Mouse (Mus musculus) heart, postnatal 0 days (tissue): ENCODE measurements around the gene Lrrc28. TPM values are rescaled to one million over a fixed set of nuclear protein-coding genes. Genes with fewer than 3 reads are reported as not detected.

Experiments
- ATAC-seq: fragments of 200-750 bp; cut with Nextera tagmentation; 2 replicates; pipeline ENCODE4 v1.8.0; 2017; ENCODE audit warnings: low read depth, moderate number of reproducible peaks, moderate library complexity; ENCODE audit not compliant: insufficient read depth
- DNase-seq: peaks from one replicate; pipeline ENCODE4 v3.0.0-alpha.2; 2016; ENCODE audit warnings: low spot score
- H3K27ac ChIP-seq: fragments of 300-500 bp; sonication (generic); 2 replicates; pipeline ENCODE4 v1.5.1; 2014; ENCODE audit warnings: low read depth, mild to moderate bottlenecking
- H3K27me3 ChIP-seq: fragments of 300-500 bp; sonication (generic); 2 replicates; pipeline ENCODE4 v1.6.1; 2014; ENCODE audit warnings: low read length, mixed read lengths; ENCODE audit not compliant: control insufficient read depth, insufficient read depth
- H3K36me3 ChIP-seq: fragments of 300-500 bp; sonication (generic); replicated peaks from 2 replicates; pipeline ENCODE4 v1.6.1; 2014; ENCODE audit warnings: low read length, mixed read lengths; ENCODE audit not compliant: control insufficient read depth, insufficient read depth
- H3K4me1 ChIP-seq: fragments of 300-500 bp; sonication (generic); 2 replicates; pipeline ENCODE4 v1.6.1; 2014; ENCODE audit warnings: antibody characterized with exemption; ENCODE audit not compliant: control insufficient read depth, insufficient read depth
- H3K4me2 ChIP-seq: fragments of 300-500 bp; sonication (generic); 2 replicates; pipeline ENCODE4 v1.6.1; 2014; ENCODE audit warnings: low read depth, mild to moderate bottlenecking, low read length, moderate library complexity
- H3K4me3 ChIP-seq: fragments of 300-500 bp; sonication (generic); 2 replicates; pipeline ENCODE4 v1.5.1; 2014; ENCODE audit warnings: low read depth, low read length
- H3K9ac ChIP-seq: fragments of 300-500 bp; sonication (generic); replicated peaks from 2 replicates; pipeline ENCODE4 v1.6.1; 2014; ENCODE audit warnings: low read depth, low read length, mixed read lengths
- H3K9me3 ChIP-seq: fragments of 300-500 bp; sonication (generic); replicated peaks from 2 replicates; pipeline ENCODE4 v1.6.1; 2016; ENCODE audit warnings: low read length; ENCODE audit not compliant: control insufficient read depth
- CTCF ChIP-seq: IDR thresholded peaks from 2 replicates; pipeline ENCODE4 v1.5.1; 2016; ENCODE audit warnings: antibody characterized with exemption, control low read depth, low read depth
- EP300 ChIP-seq: IDR thresholded peaks from 2 replicates; pipeline ENCODE4 v1.6.1; 2016; ENCODE audit warnings: antibody characterized with exemption, low read depth
- WGBS: fragments of 180-500 bp; shearing (Covaris S2); extraction: QIAGEN DNeasy Blood & Tissue Kit; methylation state at CpG from one replicate; pipeline ENCODE4 v1.1.7; 2014; 5-methylcytosine and 5-hydroxymethylcytosine counted together
- polyA plus RNA-seq: library from polyadenylated mRNA; unstranded; fragments of >200 nt; fragmentation: Nextera tagmentation; extraction: Ambion mirVana; gene quantifications from 2 replicates; pipeline ENCODE4 v1.2.1, GENCODE M21; 2015
- total RNA-seq: library from RNA; depleted of rRNA; stranded (reverse); fragments of >200 nt; gene quantifications from 2 replicates; pipeline ENCODE4 v1.2.3, GENCODE M21; 2014; ENCODE audit warnings: low replicate concordance

Lrrc28 gene
- total and polyA plus RNA-seq, 2 experiments from 2014 or later = 14.3 to 71.6 TPM

DNA sequence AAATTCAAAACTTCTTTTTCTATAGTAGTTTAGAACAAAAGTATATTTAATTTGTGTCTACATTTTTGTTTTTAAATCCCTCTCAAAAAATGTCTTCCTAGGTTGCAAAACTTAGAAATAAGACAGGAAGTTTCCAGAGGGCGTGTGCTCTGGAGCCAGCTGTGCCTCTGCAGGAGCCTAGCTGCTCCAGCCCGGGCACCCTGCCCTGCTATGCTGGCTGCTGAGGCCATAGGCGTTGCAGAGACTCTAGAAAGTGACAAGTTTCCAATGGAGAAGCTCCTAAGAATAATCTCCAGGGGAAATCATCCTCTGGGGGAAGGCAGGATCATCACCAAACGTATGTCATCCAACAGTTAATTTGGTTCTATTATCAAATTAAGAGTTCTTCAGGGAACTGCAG, 130.7 kb downstream of the Lrrc28 start:
- ATAC-seq (no peak), DNase-seq (no peak)
- Histone ChIP-seq H3K27ac (peak overlapping the region; percentile 72), H3K4me2 (no peak overlapping the region), H3K9ac (no peak overlapping the region), H3K4me3 (no peak overlapping the region), H3K27me3 (no peaks in the 10 kb centered on the region), H3K4me1 (peaks cover 13% of the 10 kb centered on the region), H3K9me3 (no peaks in the 10 kb centered on the region), H3K36me3 (0 out of 2 replicates have a peak, but pooled peaks cover 3% of the 10 kb centered on the region)
- 47% methylated on average over 4 of the region's 4 CpGs for WGBS
- no peak for TF ChIP-seq CTCF
- TF ChIP-seq EP300 = no peak

DNA sequence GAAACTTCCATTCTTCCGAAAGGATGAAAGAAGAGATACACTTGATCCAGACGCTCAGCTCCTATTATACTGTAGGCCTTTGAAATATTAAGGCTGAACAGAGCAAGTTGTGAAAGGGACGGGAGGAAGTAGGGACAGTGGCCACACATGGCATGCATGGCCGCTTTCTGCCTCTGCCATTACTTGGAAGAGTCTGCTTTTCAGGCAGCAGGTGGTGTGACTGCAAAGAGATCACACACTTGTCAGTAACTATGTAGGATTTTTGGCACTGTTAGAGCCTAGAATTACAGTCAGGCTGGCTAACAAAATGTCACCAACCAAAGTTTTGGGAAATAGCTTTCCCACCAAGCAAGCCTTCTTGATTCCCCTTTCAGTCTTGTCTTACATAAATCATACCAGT, 131.4 kb downstream of the Lrrc28 start:
- no peaks in the 10 kb centered on the region for H3K27me3 ChIP-seq
- no peak overlapping the region for H3K9ac ChIP-seq
- H3K36me3 ChIP-seq = 0 out of 2 replicates have a peak, but pooled peaks cover 3% of the 10 kb centered on the region
- 86% methylated on average over 4 of the region's 4 CpGs for WGBS
- no peak for TF ChIP-seq EP300
- no peak for TF ChIP-seq CTCF
- no peak overlapping the region for H3K4me3 ChIP-seq
- peaks cover 13% of the 10 kb centered on the region for H3K4me1 ChIP-seq
- H3K27ac ChIP-seq = no peak overlapping the region
- H3K4me2 ChIP-seq = no peak overlapping the region
- ATAC-seq (no peak), DNase-seq (no peak)
- no peaks in the 10 kb centered on the region for H3K9me3 ChIP-seq

DNA sequence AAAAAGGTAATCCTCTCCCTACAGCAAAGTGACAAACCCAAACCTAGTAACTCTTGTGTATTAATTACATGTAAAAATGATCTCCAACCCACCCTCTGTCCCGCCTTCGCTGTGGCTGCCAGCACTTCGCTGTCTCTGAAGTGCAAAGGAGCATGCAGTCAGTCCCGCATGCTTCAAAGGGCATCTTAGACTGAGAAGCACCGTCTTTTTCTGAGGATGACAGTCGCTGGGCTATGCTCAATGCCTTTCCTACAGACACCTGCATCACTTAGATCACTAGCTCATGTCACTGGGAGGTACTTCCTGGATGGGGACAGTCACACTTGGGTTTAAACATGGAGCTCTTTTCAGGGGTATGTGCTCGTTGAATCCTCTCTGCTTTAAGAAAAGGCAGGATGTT, 133.5 kb downstream of the Lrrc28 start:
- TF ChIP-seq EP300 (no peak), CTCF (no peak)

DNA sequence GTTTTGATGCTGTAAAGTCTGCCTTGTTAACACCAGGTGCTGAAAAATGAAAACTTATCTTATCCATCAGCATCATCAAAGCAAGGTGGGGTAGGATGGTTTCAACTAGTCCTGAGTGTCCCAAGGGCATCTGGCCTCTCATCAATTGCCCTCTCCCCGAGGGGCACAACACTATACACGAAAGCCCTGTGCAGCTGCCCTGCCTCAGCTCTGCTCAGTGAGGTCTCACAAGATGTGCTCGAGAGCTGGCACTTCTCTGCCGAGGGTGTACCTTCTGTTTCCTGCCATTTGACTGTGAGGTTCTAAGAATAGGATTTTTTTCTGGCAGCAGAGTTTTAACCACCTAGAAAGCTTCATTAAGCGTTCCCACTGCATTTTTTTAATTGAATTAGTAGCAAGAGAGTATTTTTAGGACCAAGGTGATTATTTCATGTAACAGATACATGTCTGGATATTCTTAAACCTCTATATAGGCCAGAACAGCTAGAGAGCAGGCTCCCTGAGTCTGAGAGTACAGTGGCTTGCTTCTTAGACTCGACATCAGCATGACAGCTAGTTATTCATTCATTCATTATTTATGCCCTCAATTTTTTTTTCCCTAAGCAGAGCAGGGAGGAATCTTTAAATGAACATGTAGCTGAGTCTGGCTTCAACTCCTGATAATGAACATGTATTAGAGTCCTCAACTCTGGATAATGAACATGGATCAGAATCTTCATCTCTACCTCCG, 141.6 kb downstream of the Lrrc28 start:
- Histone ChIP-seq H3K4me1 (peaks cover 13% of the 10 kb centered on the region), H3K4me2 (0 out of 2 replicates have a peak overlapping the region, but pooled peaks have one; percentile 11), H3K9ac (no peak overlapping the region), H3K36me3 (no peaks in the 10 kb centered on the region), H3K9me3 (no peaks in the 10 kb centered on the region), H3K4me3 (no peak overlapping the region), H3K27ac (peak overlapping the region; percentile 51; the same call in 1 of the 2 replicates), H3K27me3 (no peaks in the 10 kb centered on the region)
- DNase-seq = no peak
- TF ChIP-seq EP300 (no peak), CTCF (no peak)
- ATAC-seq = no peak
- 33% methylated on average over 7 of the region's 7 CpGs for WGBS

More for the DNA sequence above, 133.5 kb downstream of the Lrrc28 start:
- Histone ChIP-seq H3K36me3 (0 out of 2 replicates have a peak, but pooled peaks cover 3% of the 10 kb centered on the region), H3K27ac (no peak overlapping the region), H3K4me3 (no peak overlapping the region), H3K4me1 (peaks cover 13% of the 10 kb centered on the region), H3K4me2 (no peak overlapping the region), H3K27me3 (no peaks in the 10 kb centered on the region), H3K9me3 (no peaks in the 10 kb centered on the region), H3K9ac (no peak overlapping the region)
- 84% methylated on average over 7 of the region's 7 CpGs for WGBS
- no peak for DNase-seq
- ATAC-seq = no peak

DNA sequence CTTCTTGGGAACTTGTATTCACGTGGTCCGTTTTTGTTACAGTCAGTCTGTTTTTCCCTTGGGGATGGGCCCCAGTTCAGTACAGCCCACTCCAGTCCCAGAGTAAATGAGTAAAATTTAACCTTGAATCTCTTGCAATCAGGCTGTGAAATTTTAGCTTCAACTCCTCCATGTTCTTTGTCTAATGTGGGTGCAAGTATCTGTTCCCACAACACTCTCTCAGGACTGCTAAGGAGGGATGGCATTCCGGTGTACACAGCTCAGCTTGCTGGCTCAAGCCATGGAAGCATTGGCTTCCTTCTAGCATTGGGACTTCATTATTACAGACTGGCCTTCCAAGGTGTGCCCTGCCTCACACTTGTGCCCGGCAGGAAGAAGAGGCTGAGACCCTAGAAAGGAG, 142.4 kb downstream of the Lrrc28 start:
- TF ChIP-seq EP300 (no peak), CTCF (no peak)
- ATAC-seq = no peak
- H3K4me2 ChIP-seq = no peak overlapping the region
- H3K9me3 ChIP-seq = no peaks in the 10 kb centered on the region
- peaks cover 13% of the 10 kb centered on the region for H3K4me1 ChIP-seq
- H3K27me3 ChIP-seq = no peaks in the 10 kb centered on the region
- peak overlapping the region; percentile 51; the same call in 1 of the 2 replicates for H3K27ac ChIP-seq
- DNase-seq = no peak
- 69% methylated on average over 4 of the region's 4 CpGs for WGBS
- H3K4me3 ChIP-seq = no peak overlapping the region
- no peaks in the 10 kb centered on the region for H3K36me3 ChIP-seq
- no peak overlapping the region for H3K9ac ChIP-seq
